11 mouse cellular contexts compared by ENCODE assay signal in the genomic region with DNA sequence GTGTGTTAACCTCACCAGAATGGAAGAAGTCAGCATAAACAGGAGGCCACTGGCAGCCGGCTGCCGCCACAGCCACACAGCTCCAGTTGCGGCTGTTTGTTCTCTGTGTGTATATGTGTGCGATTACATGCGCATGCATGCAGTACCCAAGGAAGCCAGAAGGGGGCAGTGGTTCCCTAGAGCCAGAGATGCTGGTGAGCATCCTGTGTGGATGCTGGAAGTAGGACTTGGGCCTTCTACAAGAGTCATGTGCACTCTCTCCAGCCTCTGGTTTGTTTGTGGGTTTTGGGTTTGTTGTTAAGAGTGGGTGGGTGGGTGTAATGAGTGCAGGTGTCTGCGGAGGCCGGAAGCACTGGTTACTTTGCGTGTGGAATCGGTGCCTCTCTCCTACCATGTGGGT. TPM values are rescaled to one million over a fixed set of nuclear protein-coding genes. Genes with fewer than 3 reads are reported as not detected.
DNase-seq lines count a peak whose midpoint lies in the region; TF ChIP-seq lines count a peak whose summit lies in the region.
"Had no signal": no experiment of that assay in that cellular context is flagged by ENCODE, and none has a peak within 500 bp of the region (broad histone marks: within the 10 kb centered on the region; RNA-seq: fewer than 3 reads in every experiment).

No protein-coding gene starts in this region.

- 97% methylated on average over 9 of the region's 9 CpGs for WGBS in thymus, adult 2 months

- no peak for DNase-seq in layer of hippocampus, adult 2 months (ENCODE audit: low spot score in 2 of 2)
- DNase-seq in layer of hippocampus, adult 9-11 months, result no peak
- no peak for DNase-seq in thymus, adult 2 months
- DNase-seq in thymus, adult 18-20 months, result no peak
- DNase-seq in T-cell, adult 2 months (ENCODE audit: low spot score), result peak; percentile 39
- no peak for DNase-seq in layer of hippocampus, postnatal 36 days
- DNase-seq in layer of hippocampus, postnatal 14 days (ENCODE audit: low spot score in 2 of 2), result no peak
- DNase-seq: cerebellum, postnatal 36 days had no signal

- peaks cover 19% of the 10 kb centered on the region for H3K36me3 ChIP-seq in thymus, adult 2 months (ENCODE audit: control insufficient read depth, insufficient read depth, low read length)

- H3K4me1 ChIP-seq in thymus, adult 2 months (replicated peaks; ENCODE audit: control insufficient read depth, insufficient read depth, low read length), result peaks cover 18% of the 10 kb centered on the region

- peak; percentile 67 for TF ChIP-seq CTCF in layer of hippocampus, adult 2 months (conservative IDR thresholded peaks at IDR 0.05)
- TF ChIP-seq CTCF in thymus, adult 2 months (IDR thresholded peaks at IDR 0.05; ENCODE audit: borderline replicate concordance, control insufficient read depth, extremely low read depth, insufficient read depth, low read length, poor library complexity), result peak; percentile 50; the same call in 1 of the 2 replicates

- TF ChIP-seq POLR2A in thymus, adult 2 months (IDR thresholded peaks at IDR 0.05; ENCODE audit: control insufficient read depth, extremely low read depth, insufficient read depth, low read length, poor library complexity), result no peak

- H3K4me3 ChIP-seq in layer of hippocampus, adult 2 months, result no peak overlapping the region
- H3K4me3 ChIP-seq in thymus, adult 2 months (ENCODE audit: control insufficient read depth, insufficient read depth, low read length), result no peak overlapping the region
- H3K4me3 ChIP-seq: limb, embryonic 15.5 days had no signal

- H3K27ac ChIP-seq in layer of hippocampus, adult 2 months, result no peak overlapping the region
- H3K27ac ChIP-seq in thymus, adult 2 months (ENCODE audit: control insufficient read depth, insufficient read depth, low read length), result no peak overlapping the region
- H3K27ac ChIP-seq: limb, embryonic 15.5 days had no signal

- H3K27me3 ChIP-seq in thymus, adult 2 months (ENCODE audit: control insufficient read depth, insufficient read depth, low read length), result no peaks in the 10 kb centered on the region
- H3K27me3 ChIP-seq: limb, embryonic 15.5 days had no signal

RNA-seq across cellular contexts. Expression of a gene that starts 3.4 kb away (rescaled TPM):
- total RNA-seq in layer of hippocampus, adult 2 months (2021), result 10 to 100 TPM; 34.6 to 43.6 TPM
- polyA plus RNA-seq in thymus, adult 2 months (2012; rRNA removed), result 166 and 168 TPM in 2 replicates
- total RNA-seq in layer of hippocampus, postnatal 36 days (2021), result 10 to 100 TPM; 33.8 to 39.0 TPM
- 10 to 100 TPM; 29.1 to 33.8 TPM for total RNA-seq in layer of hippocampus, postnatal 14 days (2021)

RNA-seq across cellular contexts. Expression of a gene that starts 32.8 kb away (rescaled TPM):
- under 1 TPM; 0.64 to 0.67 TPM for total RNA-seq in layer of hippocampus, adult 2 months (2021)
- polyA plus RNA-seq in thymus, adult 2 months (2012; rRNA removed), result 402 and 429 TPM in 2 replicates
- total RNA-seq in layer of hippocampus, postnatal 36 days (2021), result under 1 TPM; 0.17 to 0.48 TPM
- under 1 TPM; 0.41 to 0.81 TPM for total RNA-seq in layer of hippocampus, postnatal 14 days (2021)

RNA-seq across cellular contexts. Expression of a gene that starts 49.2 kb away (rescaled TPM):
- not detected for total RNA-seq in layer of hippocampus, adult 2 months (2021)
- 0.97 and 3.0 TPM in 2 replicates for polyA plus RNA-seq in thymus, adult 2 months (2012; rRNA removed)
- total RNA-seq in layer of hippocampus, postnatal 36 days (2021), result not detected
- total RNA-seq in layer of hippocampus, postnatal 14 days (2021), result not detected
- polyA plus RNA-seq: heart, embryonic 14.5 days; intestine, embryonic 14.5 days had no signal

RNA-seq across cellular contexts. Expression of a gene that starts 53.9 kb away (rescaled TPM):
- total RNA-seq in layer of hippocampus, adult 2 months (2021), result not detected
- 0.85 and 1.00 TPM in 2 replicates for polyA plus RNA-seq in thymus, adult 2 months (2012; rRNA removed)
- total RNA-seq in layer of hippocampus, postnatal 36 days (2021), result not detected
- not detected for total RNA-seq in layer of hippocampus, postnatal 14 days (2021)
- polyA plus RNA-seq: heart, embryonic 14.5 days; intestine, embryonic 14.5 days had no signal

RNA-seq across cellular contexts. Expression of a gene that starts 59.4 kb away (rescaled TPM):
- under 1 TPM; 0.23 to 0.32 TPM for total RNA-seq in layer of hippocampus, adult 2 months (2021)
- 7.0 and 9.5 TPM in 2 replicates for polyA plus RNA-seq in thymus, adult 2 months (2012; rRNA removed)
- total RNA-seq in layer of hippocampus, postnatal 36 days (2021), result under 1 TPM in 1 of 2 experiments, not detected in 1; 0.68 TPM
- total RNA-seq in layer of hippocampus, postnatal 14 days (2021), result 1 to 10 TPM in 1 of 2 experiments, under 1 TPM in 1; 0.76 to 1.0 TPM
